Mouse (Mus musculus): Measurements from ENCODE around the gene Dlk2.

The Dlk2 gene

DNA sequence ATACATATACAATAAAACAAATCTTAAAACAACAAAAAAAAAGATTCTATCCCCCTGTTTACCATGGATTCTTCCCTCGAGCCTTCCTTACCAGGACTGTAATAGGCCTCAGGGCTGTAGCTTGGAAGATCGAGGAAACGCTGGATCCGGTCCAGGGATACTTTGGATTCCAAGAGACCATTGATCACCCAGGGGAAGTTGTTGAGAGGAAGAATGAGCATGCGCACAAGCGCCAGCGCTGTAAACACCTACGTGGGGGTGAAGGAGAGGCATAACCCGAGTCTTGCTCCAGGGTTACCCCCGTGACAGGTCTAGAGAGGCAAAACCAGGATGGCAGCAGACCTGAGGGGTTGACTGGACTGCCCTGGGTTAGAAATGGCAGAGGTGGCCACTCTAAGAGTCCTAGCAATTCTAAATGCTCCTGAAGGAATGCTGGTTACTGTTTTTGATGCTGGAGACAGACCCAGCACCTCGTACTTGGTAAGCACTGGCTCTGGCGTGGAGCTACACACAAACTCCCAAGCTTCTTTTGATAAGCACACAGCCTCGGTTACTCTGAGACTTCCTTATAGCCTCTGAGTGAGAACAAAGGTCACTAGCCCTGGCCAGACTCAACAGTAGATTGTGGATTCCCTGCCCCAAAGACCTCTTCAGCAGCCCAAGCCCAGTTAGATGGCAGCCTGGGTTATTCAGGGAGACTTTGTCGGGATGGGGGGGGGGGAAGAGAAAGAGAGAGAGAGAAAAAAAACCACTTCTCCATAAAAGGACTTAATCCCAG lies 25.0 kb downstream of the Dlk2 start:
- no peak for DNase-seq (ENCODE audit: low read depth)

DNA sequence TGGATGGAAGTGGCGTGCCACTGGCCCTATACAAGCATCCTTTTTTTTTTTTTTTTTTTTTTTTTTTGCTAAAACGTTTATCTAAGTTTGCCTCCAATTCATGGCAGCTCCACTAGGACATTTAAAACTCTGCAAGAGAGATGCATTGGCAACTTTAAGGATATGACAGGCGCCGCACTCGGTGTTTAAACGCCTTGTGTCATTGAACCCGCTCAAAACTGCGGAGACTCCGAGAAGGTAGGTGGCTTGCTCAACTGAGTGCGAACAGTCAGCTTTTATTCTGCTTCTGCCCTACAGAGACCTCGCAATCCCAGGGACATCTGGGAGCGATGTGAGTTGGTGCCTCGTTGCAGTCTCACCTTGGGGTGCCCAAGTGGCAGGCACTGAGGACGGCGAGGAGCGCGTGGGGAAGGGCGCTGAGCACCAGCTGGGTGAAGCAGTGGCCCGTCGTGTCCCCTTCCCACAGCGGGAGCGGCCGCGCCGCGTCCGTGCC lies 30.2 kb downstream of the Dlk2 start:
- no peak for DNase-seq (ENCODE audit: low read depth)

DNA sequence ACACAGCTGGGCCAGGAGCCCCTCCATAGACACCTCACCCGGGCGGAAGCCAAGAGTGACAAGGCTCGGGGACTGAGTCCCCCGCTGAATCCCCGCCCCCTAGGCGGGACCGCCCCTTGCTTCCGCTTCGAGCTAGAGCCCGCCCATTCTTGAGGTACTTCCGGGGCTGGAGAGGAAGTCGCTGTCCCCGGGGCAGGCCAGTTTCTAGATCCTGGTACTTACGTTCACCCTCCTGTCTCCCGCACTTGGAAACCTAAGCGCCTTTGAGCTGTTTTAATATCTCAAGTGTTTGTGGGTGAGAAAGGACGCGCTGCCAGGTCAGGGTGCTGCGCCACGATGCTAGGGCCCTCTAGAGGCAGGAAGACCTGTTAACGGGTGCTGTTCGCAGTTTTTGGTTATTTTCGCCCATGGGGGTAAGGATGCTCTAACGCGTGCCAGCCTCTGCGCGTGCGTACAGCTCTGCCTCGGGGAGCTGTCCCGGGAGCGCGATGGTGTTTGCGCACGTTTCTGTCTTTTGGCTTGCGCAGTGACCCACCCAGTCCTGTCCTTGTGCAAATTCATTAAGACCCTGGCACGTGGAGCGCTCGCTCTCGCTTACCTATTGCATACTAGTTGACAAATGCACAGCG lies 30.8 kb downstream of the Dlk2 start, which contains the start of gene Abcc10:
Abcc10 (minus strand) TSS at position 447 of the 629 bp plus-strand sequence.
- DNase-seq (ENCODE audit: low read depth) = peak; percentile 96

DNA sequence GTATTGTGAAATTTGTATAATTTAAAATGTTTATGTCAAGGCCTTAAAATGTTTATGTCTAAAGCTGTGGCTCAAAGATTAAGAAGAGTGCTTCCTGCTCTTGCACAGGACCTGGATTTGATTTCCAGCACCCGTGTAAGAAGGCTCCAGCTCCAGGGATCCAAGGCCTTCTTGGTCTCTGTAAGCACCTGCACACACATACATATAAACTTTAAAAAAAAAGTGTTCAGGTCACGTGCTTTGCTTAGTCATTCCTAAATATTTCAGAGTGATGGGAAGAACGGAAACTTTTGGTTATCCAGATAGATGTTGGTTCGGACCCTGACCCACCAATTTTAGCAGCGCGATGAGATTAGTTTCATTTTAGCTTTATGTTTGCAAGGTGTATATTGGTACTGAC lies 31.5 kb downstream of the Dlk2 start:
- no peak for DNase-seq (ENCODE audit: low read depth)

DNA sequence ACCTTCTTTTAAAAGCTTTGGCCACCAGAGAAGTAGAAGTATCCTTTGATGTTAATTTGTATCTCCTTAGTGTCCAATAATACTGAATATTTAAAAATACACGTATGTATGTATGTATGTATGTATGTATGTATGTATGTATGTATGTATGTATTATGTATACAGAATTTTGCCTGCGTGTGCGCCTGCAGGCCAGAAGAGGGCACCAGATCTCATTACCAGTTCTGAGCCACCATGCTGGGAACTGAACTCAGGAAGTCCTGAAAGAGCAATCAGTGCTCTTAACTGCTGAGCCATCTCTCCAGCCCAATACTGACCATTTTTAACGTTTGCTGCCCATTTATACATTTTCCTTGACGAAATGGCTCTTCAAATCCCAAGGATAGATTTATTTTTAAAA lies 39.3 kb downstream of the Dlk2 start:
- no peak for DNase-seq (ENCODE audit: low read depth)

DNA sequence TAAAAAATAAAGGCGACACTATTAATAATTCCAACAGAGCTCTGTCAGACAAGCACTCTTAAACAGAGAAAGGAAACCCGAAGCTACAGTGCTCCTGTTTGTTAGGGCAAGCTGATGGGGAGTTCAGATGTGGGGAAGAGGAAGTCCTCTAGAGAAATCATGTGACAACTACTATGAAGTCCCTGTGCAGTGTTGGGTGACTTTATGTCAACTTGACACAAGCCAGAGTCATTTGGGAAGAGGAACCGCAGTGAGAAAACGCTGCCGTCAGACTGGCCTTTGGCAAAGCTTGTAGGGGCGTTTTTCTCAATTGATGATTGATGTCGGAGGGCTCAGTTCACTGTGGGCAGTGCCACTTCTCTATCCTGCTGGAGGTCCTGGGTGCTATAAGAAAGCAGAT lies 44.0 kb downstream of the Dlk2 start:
- no peak for DNase-seq (ENCODE audit: low read depth)

DNA sequence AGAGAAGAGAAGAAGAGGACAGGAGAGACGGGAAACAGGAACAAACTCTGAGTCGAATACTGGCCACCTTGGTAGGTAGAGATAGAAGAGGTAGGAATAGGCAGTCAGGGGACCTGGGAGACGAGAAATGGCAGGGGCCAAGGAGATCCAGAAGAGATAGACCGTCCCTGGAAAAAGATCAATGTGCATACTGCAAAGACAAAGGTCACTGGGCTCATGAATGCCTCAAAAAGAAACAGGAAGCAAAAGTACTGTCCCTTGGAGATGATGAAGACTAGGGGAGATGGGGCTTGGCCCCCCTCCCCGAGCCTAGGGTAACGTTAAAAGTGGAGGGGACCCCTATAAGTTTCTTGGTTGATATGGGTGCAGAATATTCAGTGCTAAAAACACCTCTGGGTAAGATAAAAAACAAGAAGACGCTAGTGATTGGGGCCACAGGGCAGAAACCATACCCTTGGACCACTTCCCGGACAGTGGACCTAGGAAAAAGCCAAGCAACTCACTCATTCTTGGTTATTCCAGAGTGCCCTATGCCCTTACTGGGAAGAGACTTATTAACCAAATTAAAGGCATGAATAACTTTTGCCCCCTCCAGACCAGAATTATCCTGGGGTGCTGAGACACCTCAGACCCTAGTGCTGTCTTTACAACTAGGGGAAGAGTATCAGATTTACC lies 53.9 kb downstream of the Dlk2 start:
- no peak for DNase-seq (ENCODE audit: low read depth)

All from c-Kit-positive CD71-positive TER-119-negative erythroid progenitor cells, embryonic 14.5 days (primary cell).